Mouse (Mus musculus): ENCODE results near the gene Sema3f. TPM values are rescaled to one million over a fixed set of nuclear protein-coding genes. Genes with fewer than 3 reads are reported as not detected.
A peak's percentile ranks its signal among the peaks of the same experiment; 100 is the strongest.

The Sema3f gene
- polyA plus RNA-seq, 1 experiment from 2014 or later = 44.0 TPM

GRCm38 (mm10) chr9:107697811-107698521, 12.3 kb downstream of the Sema3f start:
- Histone ChIP-seq H3K4me2 (peak overlapping the region; percentile 47), H3K4me1 (peaks cover 92% of the 10 kb centered on the region), H3K4me3 (no peak overlapping the region), H3K27ac (peak overlapping the region; percentile 33), H3K27me3 (no peaks in the 10 kb centered on the region), H3K9me3 (no peaks in the 10 kb centered on the region), H3K36me3 (peaks cover 68% of the 10 kb centered on the region), H3K9ac (peak overlapping the region; percentile 54)
- ATAC-seq (ENCODE audit: insufficient number of reproducible peaks, insufficient read depth, low FRiP score, low TSS enrichment, low read depth) = no peak
- WGBS = 23% methylated on average over 14 of the region's 14 CpGs

- Histone ChIP-seq H3K27me3 (no peaks in the 10 kb centered on the region), H3K27ac (peak overlapping the region; percentile 40; the same call in 1 of the 2 replicates), H3K36me3 (peaks cover 70% of the 10 kb centered on the region), H3K4me2 (no peak overlapping the region), H3K4me1 (peaks cover 86% of the 10 kb centered on the region), H3K9ac (0 out of 2 replicates have a peak overlapping the region, but pooled peaks have one; percentile 32), H3K9me3 (no peaks in the 10 kb centered on the region), H3K4me3 (no peak overlapping the region)
- no peak for ATAC-seq (ENCODE audit: insufficient number of reproducible peaks, insufficient read depth, low FRiP score, low TSS enrichment, low read depth)
- WGBS = 42% methylated on average over 9 of the region's 9 CpGs
Observed at GRCm38 (mm10) chr9:107696845-107697610, 13.2 kb downstream of the Sema3f start.

- H3K4me2 ChIP-seq = no peak overlapping the region
- H3K36me3 ChIP-seq = peaks cover 73% of the 10 kb centered on the region
- H3K4me3 ChIP-seq = no peak overlapping the region
- H3K27ac ChIP-seq = peak overlapping the region; percentile 34; the same call in 1 of the 2 replicates
- H3K4me1 ChIP-seq = peaks cover 77% of the 10 kb centered on the region
- WGBS = 36% methylated on average over 6 of the region's 6 CpGs
- H3K27me3 ChIP-seq = no peaks in the 10 kb centered on the region
- H3K9me3 ChIP-seq = no peaks in the 10 kb centered on the region
- no peak for ATAC-seq (ENCODE audit: insufficient number of reproducible peaks, insufficient read depth, low FRiP score, low TSS enrichment, low read depth)
- peak overlapping the region; percentile 17; the same call in 1 of the 2 replicates for H3K9ac ChIP-seq
Observed at GRCm38 (mm10) chr9:107696106-107696479, 14.2 kb downstream of the Sema3f start.

- 87% methylated on average over 12 of the region's 12 CpGs for WGBS
- H3K27me3 ChIP-seq = no peaks in the 10 kb centered on the region
- peaks cover 72% of the 10 kb centered on the region for H3K4me1 ChIP-seq
- no peak overlapping the region for H3K4me2 ChIP-seq
- peaks cover 78% of the 10 kb centered on the region for H3K36me3 ChIP-seq
- H3K9ac ChIP-seq = peak overlapping the region; percentile 17; the same call in 1 of the 2 replicates
- peak overlapping the region; percentile 34; the same call in 1 of the 2 replicates for H3K27ac ChIP-seq
- H3K4me3 ChIP-seq = no peak overlapping the region
- no peaks in the 10 kb centered on the region for H3K9me3 ChIP-seq
- no peak for ATAC-seq (ENCODE audit: insufficient number of reproducible peaks, insufficient read depth, low FRiP score, low TSS enrichment, low read depth)
Observed at GRCm38 (mm10) chr9:107695441-107696105, 14.7 kb downstream of the Sema3f start.

DNA sequence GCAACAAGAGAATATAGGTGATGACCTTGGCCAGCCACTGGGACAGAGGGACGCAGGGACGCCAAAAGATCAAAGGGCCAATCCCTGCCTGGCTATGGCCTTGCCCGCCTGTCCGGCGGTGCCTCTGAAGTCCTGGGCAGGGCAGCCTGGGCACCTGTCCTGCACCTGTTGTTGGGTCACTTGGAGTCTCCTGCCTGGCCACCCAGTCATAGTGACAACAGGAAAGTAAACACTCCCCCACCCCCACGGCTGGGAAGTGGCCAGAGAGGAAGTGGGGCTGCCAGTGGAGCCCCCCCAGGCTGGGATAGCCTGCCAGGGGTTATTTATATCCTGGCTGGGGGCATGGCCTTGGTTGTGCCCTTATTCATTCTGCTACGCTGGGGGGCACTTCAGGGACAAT, 15.6 kb downstream of the Sema3f start:
- Histone ChIP-seq H3K9me3 (no peaks in the 10 kb centered on the region), H3K4me2 (no peak overlapping the region), H3K27ac (no peak overlapping the region), H3K27me3 (no peaks in the 10 kb centered on the region), H3K9ac (no peak overlapping the region), H3K4me3 (no peak overlapping the region), H3K36me3 (peaks cover 85% of the 10 kb centered on the region), H3K4me1 (peaks cover 63% of the 10 kb centered on the region)
- ATAC-seq (ENCODE audit: insufficient number of reproducible peaks, insufficient read depth, low FRiP score, low TSS enrichment, low read depth) = no peak
- WGBS = 72% methylated on average over 7 of the region's 7 CpGs

GRCm38 (mm10) chr9:107693433-107693987, 16.8 kb downstream of the Sema3f start:
- Histone ChIP-seq H3K27ac (no peak overlapping the region), H3K4me3 (no peak overlapping the region), H3K4me2 (no peak overlapping the region), H3K9me3 (no peaks in the 10 kb centered on the region), H3K4me1 (peaks cover 51% of the 10 kb centered on the region), H3K27me3 (no peaks in the 10 kb centered on the region), H3K36me3 (peaks cover 88% of the 10 kb centered on the region), H3K9ac (no peak overlapping the region)
- WGBS = 57% methylated on average over 4 of the region's 4 CpGs
- ATAC-seq (ENCODE audit: insufficient number of reproducible peaks, insufficient read depth, low FRiP score, low TSS enrichment, low read depth) = no peak

DNA sequence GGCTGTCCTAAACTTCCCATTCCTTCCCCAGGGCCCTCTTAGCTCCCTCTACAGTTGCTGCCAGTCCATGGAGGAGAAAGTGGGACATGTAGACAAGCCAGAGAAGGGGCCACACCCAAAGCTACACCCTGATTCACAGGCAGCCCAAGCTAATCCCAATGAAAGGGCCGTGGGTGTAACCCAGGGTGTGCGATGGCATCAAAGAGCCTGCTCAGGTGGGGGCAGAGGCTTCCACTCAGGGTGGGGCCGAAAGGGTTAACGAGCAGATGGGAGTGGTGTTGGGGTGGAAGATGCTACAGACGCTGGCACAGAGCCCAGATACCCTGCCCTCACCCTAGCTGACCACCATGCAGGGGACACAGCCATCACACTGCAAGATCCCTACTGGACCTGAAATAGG, 17.5 kb downstream of the Sema3f start:
- H3K27ac ChIP-seq = no peak overlapping the region
- no peak overlapping the region for H3K9ac ChIP-seq
- H3K9me3 ChIP-seq = no peaks in the 10 kb centered on the region
- peaks cover 44% of the 10 kb centered on the region for H3K4me1 ChIP-seq
- H3K36me3 ChIP-seq = peaks cover 90% of the 10 kb centered on the region
- 74% methylated on average over 5 of the region's 5 CpGs for WGBS
- no peak overlapping the region for H3K4me2 ChIP-seq
- no peaks in the 10 kb centered on the region for H3K27me3 ChIP-seq
- no peak for ATAC-seq (ENCODE audit: insufficient number of reproducible peaks, insufficient read depth, low FRiP score, low TSS enrichment, low read depth)
- H3K4me3 ChIP-seq = no peak overlapping the region

GRCm38 (mm10) chr9:107690391-107690790, 19.9 kb downstream of the Sema3f start:
- WGBS = 67% methylated on average over 8 of the region's 8 CpGs
- no peak for ATAC-seq (ENCODE audit: insufficient number of reproducible peaks, insufficient read depth, low FRiP score, low TSS enrichment, low read depth)
- H3K27me3 ChIP-seq = no peaks in the 10 kb centered on the region
- peaks cover 96% of the 10 kb centered on the region for H3K36me3 ChIP-seq
- H3K9ac ChIP-seq = no peak overlapping the region
- H3K4me3 ChIP-seq = no peak overlapping the region
- no peaks in the 10 kb centered on the region for H3K9me3 ChIP-seq
- no peak overlapping the region for H3K27ac ChIP-seq
- H3K4me1 ChIP-seq = peaks cover 20% of the 10 kb centered on the region
- H3K4me2 ChIP-seq = no peak overlapping the region

GRCm38 (mm10) chr9:107688939-107689338, 21.3 kb downstream of the Sema3f start:
- no peak overlapping the region for H3K4me2 ChIP-seq
- H3K36me3 ChIP-seq = peaks cover 96% of the 10 kb centered on the region
- H3K4me3 ChIP-seq = no peak overlapping the region
- H3K4me1 ChIP-seq = peaks cover 10% of the 10 kb centered on the region
- H3K27ac ChIP-seq = no peak overlapping the region
- no peaks in the 10 kb centered on the region for H3K27me3 ChIP-seq
- no peaks in the 10 kb centered on the region for H3K9me3 ChIP-seq
- no peak for ATAC-seq (ENCODE audit: insufficient number of reproducible peaks, insufficient read depth, low FRiP score, low TSS enrichment, low read depth)
- 80% methylated on average over 7 of the region's 7 CpGs for WGBS
- no peak overlapping the region for H3K9ac ChIP-seq

DNA sequence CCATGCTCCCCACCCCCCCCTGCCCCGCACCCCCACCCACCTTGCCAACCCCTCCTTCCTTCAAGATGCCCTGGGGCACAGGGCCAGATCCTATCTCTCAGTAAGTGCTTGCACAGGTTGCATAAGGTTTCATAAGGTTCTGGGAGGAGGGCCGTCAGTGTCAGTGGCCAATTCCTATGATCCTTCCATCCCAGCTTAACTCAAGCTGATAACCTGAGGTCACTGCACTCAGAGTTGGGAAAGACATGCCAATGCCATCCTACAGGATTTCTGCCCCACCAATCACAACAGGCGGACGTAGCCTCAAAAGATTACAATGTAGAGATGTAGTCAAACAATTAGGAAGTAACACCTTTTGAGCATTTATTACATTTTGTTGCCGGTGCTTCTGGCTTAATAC, 21.9 kb downstream of the Sema3f start:
- Histone ChIP-seq H3K27me3 (no peaks in the 10 kb centered on the region), H3K4me1 (peaks cover 7% of the 10 kb centered on the region), H3K27ac (no peak overlapping the region), H3K9ac (no peak overlapping the region), H3K4me3 (no peak overlapping the region), H3K4me2 (no peak overlapping the region), H3K9me3 (no peaks in the 10 kb centered on the region), H3K36me3 (peaks cover 97% of the 10 kb centered on the region)
- ATAC-seq (ENCODE audit: insufficient number of reproducible peaks, insufficient read depth, low FRiP score, low TSS enrichment, low read depth) = no peak
- WGBS = 80% methylated on average over 5 of the region's 5 CpGs

- Histone ChIP-seq H3K4me3 (no peak overlapping the region), H3K9me3 (no peaks in the 10 kb centered on the region), H3K9ac (no peak overlapping the region), H3K27ac (0 out of 2 replicates have a peak overlapping the region, but pooled peaks have one; percentile 1), H3K36me3 (peaks cover 88% of the 10 kb centered on the region), H3K4me1 (0 out of 2 replicates have a peak, but pooled peaks cover 3% of the 10 kb centered on the region), H3K27me3 (no peaks in the 10 kb centered on the region), H3K4me2 (no peak overlapping the region)
- 43% methylated on average over 17 of the region's 17 CpGs for WGBS
- peak; percentile 45; the same call in 1 of the 2 replicates for ATAC-seq (ENCODE audit: insufficient number of reproducible peaks, insufficient read depth, low FRiP score, low TSS enrichment, low read depth)
Observed at GRCm38 (mm10) chr9:107685231-107685981, 24.9 kb downstream of the Sema3f start.

Data from embryonic facial prominence, embryonic 13.5 days (tissue).